Comparison of ENCODE assay signal across 10 mouse cellular contexts in genomic region chr2:120068555-120069465, GRCm38 (mm10). TPM values are rescaled to one million over a fixed set of nuclear protein-coding genes. Genes with fewer than 3 reads are reported as not detected.
DNase-seq lines count a peak whose midpoint lies in the region; ATAC-seq lines count a peak whose summit lies in the region.
"Had no signal": no experiment of that assay in that cellular context is flagged by ENCODE, and none has a peak within 500 bp of the region (broad histone marks: within the 10 kb centered on the region; RNA-seq: fewer than 3 reads in every experiment).

No protein-coding gene starts in this region.

- 0 out of 2 replicates have a peak, but pooled peaks cover 2% of the 10 kb centered on the region for H3K27me3 ChIP-seq in liver, embryonic 11.5 days (replicated peaks; ENCODE audit: control insufficient read depth, insufficient read depth, low read length)
- no peaks in the 10 kb centered on the region for H3K27me3 ChIP-seq in forebrain, embryonic 15.5 days
- H3K27me3 ChIP-seq in kidney, embryonic 16.5 days (ENCODE audit: insufficient read depth, low read length) = no peaks in the 10 kb centered on the region
- H3K27me3 ChIP-seq in midbrain, embryonic 10.5 days (ENCODE audit: low read depth, poor library complexity, severe bottlenecking) = peaks cover 11% of the 10 kb centered on the region; the same call in 1 of the 2 replicates
- peaks cover 82% of the 10 kb centered on the region for H3K27me3 ChIP-seq in heart, embryonic 10.5 days (ENCODE audit: insufficient read depth, poor library complexity, severe bottlenecking)

- H3K4me1 ChIP-seq in liver, embryonic 11.5 days (replicated peaks; ENCODE audit: control insufficient read depth, insufficient read depth, low read length) = no peaks in the 10 kb centered on the region
- no peaks in the 10 kb centered on the region for H3K4me1 ChIP-seq in forebrain, embryonic 15.5 days
- H3K4me1 ChIP-seq in kidney, embryonic 16.5 days (ENCODE audit: insufficient read depth, low read length) = no peaks in the 10 kb centered on the region
- H3K4me1 ChIP-seq in midbrain, embryonic 10.5 days = peaks cover 21% of the 10 kb centered on the region
- H3K4me1 ChIP-seq in heart, embryonic 10.5 days = peaks cover 9% of the 10 kb centered on the region

- no peak overlapping the region for H3K4me2 ChIP-seq in liver, embryonic 11.5 days
- no peak overlapping the region for H3K4me2 ChIP-seq in forebrain, embryonic 15.5 days (replicated peaks)
- no peak overlapping the region for H3K4me2 ChIP-seq in kidney, embryonic 16.5 days (replicated peaks; ENCODE audit: low read depth, low read length)

- H3K27ac ChIP-seq in liver, embryonic 11.5 days (ENCODE audit: low read depth, low read length) = no peak overlapping the region
- no peak overlapping the region for H3K27ac ChIP-seq in forebrain, embryonic 15.5 days (replicated peaks)
- H3K27ac ChIP-seq in kidney, embryonic 16.5 days (ENCODE audit: low read length) = no peak overlapping the region
- H3K27ac ChIP-seq in midbrain, embryonic 10.5 days (replicated peaks) = peak overlapping the region; percentile 74
- H3K27ac ChIP-seq in heart, embryonic 10.5 days = no peak overlapping the region

- H3K9ac ChIP-seq in liver, embryonic 11.5 days (ENCODE audit: low read depth, low read length) = no peak overlapping the region
- H3K9ac ChIP-seq in forebrain, embryonic 15.5 days (replicated peaks) = no peak overlapping the region
- no peak overlapping the region for H3K9ac ChIP-seq in kidney, embryonic 16.5 days (replicated peaks; ENCODE audit: low read length)

- WGBS in liver, embryonic 11.5 days = 42% methylated on average over 16 of the region's 16 CpGs
- WGBS in forebrain, embryonic 15.5 days = 38% methylated on average over 16 of the region's 16 CpGs
- WGBS in kidney, embryonic 16.5 days = 42% methylated on average over 16 of the region's 16 CpGs
- 38% methylated on average over 16 of the region's 16 CpGs for WGBS in midbrain, embryonic 10.5 days
- 41% methylated on average over 16 of the region's 16 CpGs for WGBS in heart, embryonic 10.5 days

- no peak for ATAC-seq in liver, embryonic 11.5 days (replicated peaks; ENCODE audit: low FRiP score)
- peak; percentile 48; the same call in 1 of the 2 replicates for ATAC-seq in forebrain, embryonic 15.5 days (replicated peaks)
- peak; percentile 65 for ATAC-seq in kidney, embryonic 16.5 days (ENCODE audit: low FRiP score, low TSS enrichment)

- DNase-seq in liver = peak; percentile 28
- DNase-seq in liver, embryonic 11.5 days (ENCODE audit: low spot score) = no peak
- peak; percentile 28 for DNase-seq in cerebellum, adult 11 months
- DNase-seq in midbrain, embryonic 10.5 days (ENCODE audit: low spot score) = peak; percentile 53
- DNase-seq in thymus, postnatal 4 days = peak; percentile 32
- no peak for DNase-seq in heart, embryonic 10.5 days (ENCODE audit: low spot score)

- no peaks in the 10 kb centered on the region for H3K9me3 ChIP-seq in liver, embryonic 11.5 days (ENCODE audit: control insufficient read depth, low read length)
- no peaks in the 10 kb centered on the region for H3K9me3 ChIP-seq in forebrain, embryonic 15.5 days
- no peaks in the 10 kb centered on the region for H3K9me3 ChIP-seq in kidney, embryonic 16.5 days (ENCODE audit: low read length)
- no peaks in the 10 kb centered on the region for H3K9me3 ChIP-seq in midbrain, embryonic 10.5 days (replicated peaks)
- H3K9me3 ChIP-seq in heart, embryonic 10.5 days = no peaks in the 10 kb centered on the region

- H3K36me3 ChIP-seq in liver, embryonic 11.5 days (ENCODE audit: control insufficient read depth, insufficient read depth, low read length) = no peaks in the 10 kb centered on the region
- H3K36me3 ChIP-seq in forebrain, embryonic 15.5 days = no peaks in the 10 kb centered on the region
- no peaks in the 10 kb centered on the region for H3K36me3 ChIP-seq in kidney, embryonic 16.5 days (ENCODE audit: insufficient read depth, low read length)
- H3K36me3 ChIP-seq in midbrain, embryonic 10.5 days = no peaks in the 10 kb centered on the region
- H3K36me3 ChIP-seq in heart, embryonic 10.5 days = no peaks in the 10 kb centered on the region

- H3K4me3 ChIP-seq in liver, embryonic 11.5 days (ENCODE audit: low read depth, low read length) = no peak overlapping the region
- no peak overlapping the region for H3K4me3 ChIP-seq in forebrain, embryonic 15.5 days
- no peak overlapping the region for H3K4me3 ChIP-seq in kidney, embryonic 16.5 days (ENCODE audit: low read length)
- H3K4me3 ChIP-seq in midbrain, embryonic 10.5 days = no peak overlapping the region; the same call in 1 of the 2 replicates
- no peak overlapping the region for H3K4me3 ChIP-seq in heart, embryonic 10.5 days
- H3K4me3 ChIP-seq: erythroblast, embryonic 14.5 days; myocyte had no signal

RNA-seq across cellular contexts. Expression of gene Pla2g4b, which starts 35.6 kb away (rescaled TPM):
- polyA plus RNA-seq in liver, embryonic 11.5 days (2014; fragmentation: Nextera tagmentation; extraction: Ambion mirVana) = 1.9 and 2.3 TPM in 2 replicates
- 2.0 and 2.3 TPM in 2 replicates for polyA plus RNA-seq in forebrain, embryonic 15.5 days (2015; fragmentation: Nextera tagmentation; extraction: Ambion mirVana)
- 2.0 and 2.6 TPM in 2 replicates for polyA plus RNA-seq in kidney, embryonic 16.5 days (2015; fragmentation: Nextera tagmentation; extraction: Ambion mirVana)
- polyA plus RNA-seq in midbrain, embryonic 10.5 days (2016; fragmentation: Nextera tagmentation; extraction: Ambion mirVana) = 2.4 and 2.8 TPM in 2 replicates
- polyA plus RNA-seq in heart, embryonic 10.5 days (2016; fragmentation: Nextera tagmentation; extraction: Ambion mirVana) = 2.6 TPM in 2 replicates

RNA-seq across cellular contexts. Expression of gene Gm28042, which starts 41.5 kb away (rescaled TPM):
- polyA plus RNA-seq in liver, embryonic 11.5 days (2014; fragmentation: Nextera tagmentation; extraction: Ambion mirVana) = 1.1 and 1.9 TPM in 2 replicates
- polyA plus RNA-seq in forebrain, embryonic 15.5 days (2015; fragmentation: Nextera tagmentation; extraction: Ambion mirVana) = 5.0 and 5.1 TPM in 2 replicates
- 4.0 and 6.0 TPM in 2 replicates for polyA plus RNA-seq in kidney, embryonic 16.5 days (2015; fragmentation: Nextera tagmentation; extraction: Ambion mirVana)
- 5.2 and 6.8 TPM in 2 replicates for polyA plus RNA-seq in midbrain, embryonic 10.5 days (2016; fragmentation: Nextera tagmentation; extraction: Ambion mirVana)
- 2.6 and 5.5 TPM in 2 replicates for polyA plus RNA-seq in heart, embryonic 10.5 days (2016; fragmentation: Nextera tagmentation; extraction: Ambion mirVana)

RNA-seq across cellular contexts. Expression of gene Jmjd7, which starts 41.5 kb away (rescaled TPM):
- polyA plus RNA-seq in liver, embryonic 11.5 days (2014; fragmentation: Nextera tagmentation; extraction: Ambion mirVana) = 13.5 and 16.3 TPM in 2 replicates
- 19.1 and 19.6 TPM in 2 replicates for polyA plus RNA-seq in forebrain, embryonic 15.5 days (2015; fragmentation: Nextera tagmentation; extraction: Ambion mirVana)
- 24.7 and 25.2 TPM in 2 replicates for polyA plus RNA-seq in kidney, embryonic 16.5 days (2015; fragmentation: Nextera tagmentation; extraction: Ambion mirVana)
- polyA plus RNA-seq in midbrain, embryonic 10.5 days (2016; fragmentation: Nextera tagmentation; extraction: Ambion mirVana) = 21.2 and 27.5 TPM in 2 replicates
- 16.8 and 17.6 TPM in 2 replicates for polyA plus RNA-seq in heart, embryonic 10.5 days (2016; fragmentation: Nextera tagmentation; extraction: Ambion mirVana)

Comparison
In these comparisons a context has a peak if more than half of its experiments do, and no peak if none do; other contexts are left out.
1. DNase-seq: peak in liver (single experiment), cerebellum, adult 11 months (single experiment), midbrain, embryonic 10.5 days (single experiment) and thymus, postnatal 4 days (single experiment); none in liver, embryonic 11.5 days (single experiment) and heart, embryonic 10.5 days (single experiment).